Mouse (Mus musculus) left cerebral cortex, postnatal 25 days (tissue): ENCODE measurements around the gene Eed. TPM values are rescaled to one million over a fixed set of nuclear protein-coding genes. Genes with fewer than 3 reads are reported as not detected.
A peak's percentile ranks its signal among the peaks of the same experiment; 100 is the strongest.
"Not testable (repeated sequence)": the region's sequence is repeated elsewhere in the genome, so short reads cannot be mapped to it uniquely, and the experiment has no call there.

Source experiments
- DNase-seq, 2 experiments: peaks; one replicate each; pipeline ENCODE4 v3.0.0; 2022; ENCODE audit warnings: low spot score in 2 of 2, mixed read lengths in 1 of 2
- intact Hi-C: fragments of 180-260 bp; cut with DNase I; formaldehyde crosslinking; loops from one replicate; pipeline ENCODE4 v1.15.1; 2025
- total RNA-seq, 2 experiments: library from RNA; stranded (reverse); gene quantifications; 2 replicates each; pipeline ENCODE4 v1.2.3; 2021

The Eed gene
- total RNA-seq = 10 to 100 TPM; 33.2 to 37.1 TPM

DNA sequence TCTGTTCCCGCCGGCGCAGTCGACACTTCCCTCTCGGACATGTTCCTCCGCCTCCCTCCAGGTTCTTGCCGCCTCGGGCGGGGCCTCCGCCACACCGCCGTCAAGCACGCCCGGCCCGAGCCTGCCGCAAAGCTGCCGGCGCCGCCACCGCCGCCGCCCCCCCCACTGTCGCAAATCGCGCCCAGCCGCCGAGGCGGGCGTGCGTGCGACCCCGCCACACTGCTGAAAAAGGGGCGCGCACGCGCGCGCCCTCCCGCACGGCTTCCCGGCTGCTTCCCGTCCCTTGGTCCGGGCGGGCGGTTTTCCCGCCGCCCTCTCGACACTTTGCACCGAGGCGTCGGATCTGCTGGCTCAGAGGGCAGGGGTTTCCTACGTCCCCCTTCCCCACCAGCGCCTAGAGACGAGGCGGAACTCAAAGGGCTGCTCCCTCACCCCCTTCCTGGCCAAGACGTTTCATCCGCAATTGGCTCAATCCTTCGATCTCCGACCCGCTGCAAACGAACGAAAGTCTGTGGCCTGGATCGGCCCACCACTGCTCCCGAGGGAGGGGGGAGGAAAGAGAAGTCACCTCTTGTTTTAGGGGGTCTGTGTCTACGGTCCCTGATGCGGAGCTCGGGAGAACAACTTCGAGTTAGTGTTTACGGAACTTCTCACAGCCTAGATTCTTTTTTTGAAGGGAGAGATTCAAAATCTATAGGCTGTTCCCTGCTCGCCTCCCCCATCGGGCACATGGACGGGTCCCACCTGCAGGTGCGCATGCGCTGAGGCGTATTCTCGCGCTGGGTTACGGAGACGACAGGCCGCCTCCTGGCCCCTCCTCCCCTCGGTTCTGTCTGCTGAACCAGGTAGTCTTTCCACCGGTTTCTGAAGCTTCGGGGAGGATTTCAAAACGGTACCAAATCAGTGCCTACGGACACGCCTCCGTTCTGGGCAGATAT, at the start of gene Eed:
TSS of gene Eed (minus strand) at position 499 of the 938 bp plus-strand sequence.
- peak; percentile 93 to 95 for DNase-seq
- intact Hi-C loops = no loop called here

DNA sequence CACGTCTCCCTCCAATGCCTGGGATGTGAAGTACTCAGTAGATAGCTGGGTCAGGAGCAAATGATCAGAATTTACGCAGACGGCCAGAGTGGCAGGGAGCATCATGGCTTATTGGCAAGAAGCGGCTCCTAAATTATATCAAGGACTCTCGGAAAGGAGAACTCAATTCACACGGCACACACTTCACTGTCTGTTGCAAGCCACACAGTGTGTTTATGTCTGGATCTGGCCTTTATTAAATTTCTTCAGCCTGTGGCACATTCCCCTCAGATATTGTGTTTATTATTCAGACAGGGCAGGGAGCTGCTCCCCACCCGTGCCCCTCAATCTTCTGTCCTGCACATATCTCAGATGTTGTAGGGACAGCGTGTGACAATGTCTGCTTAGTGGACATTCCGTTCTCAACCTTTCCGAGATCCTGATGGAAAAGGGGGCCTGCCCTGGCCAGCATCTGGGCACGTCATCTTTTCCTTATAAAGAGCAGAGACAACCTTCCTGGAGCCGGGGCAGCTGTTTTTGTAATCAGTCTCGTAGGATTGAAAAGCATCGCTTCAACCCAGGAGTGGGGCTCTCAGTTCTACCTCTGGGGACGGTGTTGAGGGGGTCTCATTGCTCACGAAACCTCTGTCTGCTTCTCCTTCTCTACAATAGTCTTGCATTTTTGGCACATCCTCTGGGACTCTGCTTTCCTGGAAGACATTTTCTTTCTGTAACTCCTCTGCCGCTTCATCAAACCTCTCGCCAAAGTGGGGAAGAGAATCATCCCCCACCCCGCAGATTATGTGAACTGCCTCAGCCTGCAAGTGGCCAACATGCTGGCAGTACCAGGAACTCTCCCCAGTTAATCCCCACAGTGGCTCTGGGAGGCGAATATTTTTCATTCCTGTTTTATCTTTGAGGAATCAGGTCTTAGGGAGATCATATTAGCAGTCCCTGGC, 49.0 kb upstream of the Eed start:
- intact Hi-C loops = no loop called here
- DNase-seq = no peak

DNA sequence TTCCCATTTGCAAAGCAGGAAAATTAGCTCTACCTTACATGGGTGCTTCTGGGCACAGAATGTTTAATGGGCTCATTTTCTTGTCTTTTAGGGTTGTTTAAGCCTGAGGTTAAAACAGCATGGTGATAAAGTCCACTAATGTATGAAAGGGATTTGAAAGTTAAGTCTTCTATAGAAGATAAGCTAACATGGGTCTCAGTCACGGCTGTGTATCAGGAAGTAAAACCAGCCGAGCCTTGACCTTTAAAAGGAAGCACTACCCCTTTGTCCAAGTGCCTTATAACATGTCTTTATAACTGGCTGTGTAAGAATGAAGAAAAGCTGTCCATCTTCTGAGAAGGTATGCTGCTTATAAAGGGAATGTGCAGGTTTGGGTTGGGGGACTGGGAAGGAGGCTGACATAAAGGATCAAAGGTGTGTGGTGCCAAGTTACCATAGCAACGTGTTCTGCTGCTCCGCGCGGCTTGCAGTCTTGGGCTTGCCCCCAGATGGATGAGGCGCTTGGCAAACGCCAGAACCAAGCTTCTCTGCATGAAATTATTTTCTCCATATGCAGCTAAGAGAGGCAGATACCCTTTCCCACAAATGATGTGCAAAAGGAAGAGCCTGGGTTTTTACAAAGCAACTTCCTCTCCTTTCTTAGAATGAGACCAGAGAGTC, 48.2 kb upstream of the Eed start:
- DNase-seq = peak; percentile 54 to 73
- intact Hi-C loops = no loop called here

DNA sequence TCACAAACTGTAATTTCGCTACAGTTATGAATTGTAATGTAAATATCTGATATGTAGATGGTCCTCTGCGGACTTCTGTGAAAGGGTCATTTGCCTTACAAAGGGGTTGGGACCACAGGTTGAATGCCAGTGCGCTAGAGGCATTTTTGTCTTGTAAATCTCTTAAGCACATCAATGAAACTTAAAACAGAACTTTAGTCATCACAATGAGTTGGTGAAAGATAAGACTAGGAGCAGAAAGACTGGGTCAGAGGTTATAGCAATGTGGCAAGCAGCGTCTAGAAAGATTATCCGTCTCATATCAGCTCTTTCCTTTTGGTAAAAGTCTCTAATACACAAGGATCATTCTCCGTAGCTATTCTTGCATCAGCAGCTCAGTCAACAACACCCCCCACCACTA, 44.2 kb upstream of the Eed start:
- DNase-seq = no peak
- intact Hi-C loops = no loop called here

DNA sequence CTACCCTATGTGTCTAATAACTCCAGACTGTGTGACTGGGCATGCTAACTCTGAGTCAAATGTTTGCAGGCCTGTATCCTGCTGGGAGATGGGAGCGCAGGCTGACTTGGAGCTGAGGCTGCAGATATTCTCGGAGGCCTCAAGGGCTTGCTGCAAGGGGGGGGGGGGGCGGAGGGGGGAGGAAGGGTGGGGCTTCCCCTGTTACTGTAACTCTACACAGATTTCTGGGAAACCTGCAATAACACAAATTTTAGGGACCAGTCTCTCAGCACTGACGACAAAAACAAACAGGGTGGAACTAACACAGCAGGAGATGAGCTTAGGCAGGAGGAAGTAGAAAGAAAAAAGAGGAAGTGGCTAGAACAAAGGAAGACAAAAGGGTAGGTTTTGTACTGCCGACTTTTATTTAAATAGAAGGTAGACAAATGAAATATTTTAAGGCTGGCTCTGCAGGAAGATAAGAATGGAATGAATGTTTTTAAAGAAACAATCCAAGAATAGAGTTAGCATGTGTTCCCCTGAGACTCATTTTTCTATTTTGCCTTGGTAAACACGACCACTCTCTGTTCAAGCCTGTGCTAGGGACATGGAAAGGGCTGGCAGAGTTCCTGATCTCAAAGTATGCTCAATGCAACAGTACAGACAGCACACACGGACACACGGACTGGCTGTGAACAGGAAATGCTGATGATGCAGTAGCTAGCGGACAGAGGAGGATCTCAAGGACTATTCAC, 42.4 kb upstream of the Eed start:
- intact Hi-C loops = no loop called here
- peak in 1 of 2 experiments; percentile 33 for DNase-seq

DNA sequence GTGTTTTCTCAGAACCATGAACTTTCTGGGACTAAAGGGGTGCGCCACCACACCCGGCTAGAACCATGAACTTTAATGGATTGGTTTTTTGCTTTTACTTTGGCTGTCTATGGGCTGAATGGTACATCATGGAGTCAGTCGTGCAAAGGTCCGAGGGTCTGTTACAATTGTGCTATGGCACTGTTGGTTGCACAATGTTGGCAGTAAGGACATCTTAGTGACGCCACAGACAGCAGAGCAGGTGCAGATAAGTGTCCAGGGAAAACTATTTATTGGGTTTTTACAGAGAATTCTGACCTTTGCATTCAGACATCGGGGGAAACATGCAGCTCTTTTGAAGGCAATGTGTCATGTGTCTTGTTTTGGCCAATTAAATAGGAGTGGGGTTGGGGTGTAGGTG, 39.5 kb upstream of the Eed start:
- no peak for DNase-seq
- intact Hi-C loops = no loop called here

DNA sequence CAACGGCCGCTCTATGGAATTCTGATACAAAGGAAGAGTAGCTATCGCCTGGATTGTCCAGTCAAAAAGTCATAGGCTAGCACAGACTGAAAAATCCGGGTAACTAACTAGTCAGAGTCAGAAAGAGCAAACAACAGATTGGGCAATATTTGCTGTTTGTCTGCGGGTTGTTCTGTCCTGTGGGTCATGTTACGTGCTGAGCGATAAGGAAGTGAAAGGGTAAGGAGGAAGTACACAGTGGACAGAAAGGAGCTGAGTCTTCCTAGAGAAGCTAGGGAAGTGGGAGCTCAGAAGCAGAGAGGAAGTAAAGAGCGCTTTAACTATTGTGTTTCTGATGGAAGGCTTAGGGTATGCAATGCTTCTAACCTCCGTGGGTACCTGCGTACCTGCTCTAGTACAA, 38.8 kb upstream of the Eed start:
- intact Hi-C loops = loop anchor here (5.0 kb wide), 3 partner anchors 108 to 248 kb away; partner anchors contain the start of gene Ccdc83
- DNase-seq = peak in 1 of 2 experiments; percentile 36

DNA sequence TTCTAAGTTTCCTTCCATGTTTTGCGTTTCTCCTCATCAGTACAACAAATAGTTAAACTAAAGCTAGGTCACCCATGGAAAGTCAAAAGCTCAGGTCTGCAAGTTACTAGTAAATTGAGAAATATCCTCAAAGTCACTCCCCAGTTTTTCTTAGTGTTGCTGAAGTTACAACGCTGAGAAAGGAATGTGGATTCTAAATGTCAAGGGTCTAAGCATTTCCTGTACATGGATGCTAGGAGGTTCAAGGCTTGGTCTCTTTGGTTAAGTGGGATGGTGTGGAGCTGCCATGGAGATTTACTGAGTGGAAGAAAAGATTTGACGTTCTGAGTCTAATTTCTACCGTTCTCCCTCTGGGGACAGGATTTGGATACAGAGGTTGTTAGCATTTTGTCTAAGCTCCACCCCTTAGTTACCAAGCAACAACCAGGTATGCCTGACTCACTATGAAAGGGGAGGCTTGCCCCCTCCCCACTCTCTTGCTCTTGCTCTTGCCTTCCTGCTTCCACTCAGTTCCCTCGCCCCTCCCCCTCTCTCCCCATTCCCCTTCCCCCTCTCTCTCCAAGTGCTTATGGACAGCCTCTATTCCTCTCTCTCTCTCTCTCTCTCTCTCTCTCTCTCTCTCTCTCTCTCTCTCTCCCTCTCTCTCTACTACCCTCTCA, 36.3 kb upstream of the Eed start:
- intact Hi-C loops = loop anchor here (5.0 kb wide), 3 partner anchors 110 to 250 kb away; partner anchors contain the start of gene Ccdc83
- no peak for DNase-seq

DNA sequence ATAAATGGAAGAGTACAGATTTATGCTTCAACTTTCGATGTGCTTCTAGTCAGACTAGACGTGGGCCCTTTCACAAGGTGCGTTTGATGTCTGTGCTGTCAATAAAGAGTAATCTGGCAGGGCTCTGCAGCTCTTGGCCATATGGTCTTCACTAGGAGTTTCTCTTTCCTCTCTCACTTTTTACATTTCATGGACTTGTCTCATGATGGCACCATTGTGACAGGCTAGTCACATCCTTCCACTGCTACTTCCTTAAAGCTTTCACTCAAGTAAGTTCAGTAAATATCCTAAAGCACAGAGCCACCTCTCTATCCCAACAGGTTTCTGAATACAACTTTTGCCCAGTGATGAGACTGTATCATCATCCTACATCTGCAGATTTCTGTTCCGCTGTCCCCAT, 35.7 kb upstream of the Eed start:
- DNase-seq = peak in 1 of 2 experiments; percentile 55
- intact Hi-C loops = loop anchor here (5.0 kb wide), 3 partner anchors 111 to 251 kb away; partner anchors contain the start of gene Ccdc83

DNA sequence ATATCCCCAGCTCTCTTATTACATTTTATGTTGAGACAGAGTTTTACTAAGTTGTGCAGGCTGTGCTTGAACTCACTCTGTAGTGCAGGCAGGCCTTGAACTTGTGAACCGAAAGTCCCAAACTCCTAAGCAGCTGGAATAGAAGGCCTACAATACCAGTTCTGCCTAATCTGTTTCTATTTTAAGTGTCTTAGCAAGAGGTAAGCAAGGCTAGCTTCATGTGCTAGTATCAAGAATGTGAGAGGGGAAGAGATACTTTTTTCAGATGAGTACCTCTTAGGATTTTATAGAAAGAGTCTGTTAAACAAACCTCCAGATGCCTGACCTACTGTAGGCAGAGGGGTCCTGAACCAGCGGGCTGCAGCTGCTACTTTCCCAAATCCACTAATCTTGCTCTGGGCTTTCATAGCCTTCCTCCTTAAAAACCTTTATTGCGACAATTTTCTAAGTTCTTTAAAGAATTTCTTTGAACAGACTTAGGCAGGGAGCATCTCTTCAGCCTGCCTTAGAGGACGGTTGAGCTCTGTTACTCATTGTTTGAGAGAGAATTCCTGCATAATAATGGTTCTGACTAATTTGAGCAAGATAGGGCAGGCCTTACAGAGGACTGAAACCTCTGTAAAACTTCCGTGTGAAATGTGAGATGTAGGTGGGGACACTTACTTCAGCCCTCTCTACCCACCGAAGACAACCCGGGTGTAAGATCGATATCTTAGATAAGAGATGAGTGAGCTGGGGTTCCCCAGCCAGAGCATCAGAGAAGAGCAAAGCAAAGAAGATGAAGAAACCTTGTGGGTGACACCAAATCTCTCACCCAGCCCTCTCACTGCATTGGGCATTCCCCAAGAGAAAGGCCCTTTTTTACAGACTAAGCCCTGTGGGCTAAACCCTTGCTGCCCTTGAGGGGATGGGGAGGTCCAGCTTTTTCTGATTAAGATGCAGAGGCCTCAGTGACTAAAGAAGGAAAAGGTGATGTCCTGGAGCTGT, 26.2 kb upstream of the Eed start:
- intact Hi-C loops = no loop called here

DNA sequence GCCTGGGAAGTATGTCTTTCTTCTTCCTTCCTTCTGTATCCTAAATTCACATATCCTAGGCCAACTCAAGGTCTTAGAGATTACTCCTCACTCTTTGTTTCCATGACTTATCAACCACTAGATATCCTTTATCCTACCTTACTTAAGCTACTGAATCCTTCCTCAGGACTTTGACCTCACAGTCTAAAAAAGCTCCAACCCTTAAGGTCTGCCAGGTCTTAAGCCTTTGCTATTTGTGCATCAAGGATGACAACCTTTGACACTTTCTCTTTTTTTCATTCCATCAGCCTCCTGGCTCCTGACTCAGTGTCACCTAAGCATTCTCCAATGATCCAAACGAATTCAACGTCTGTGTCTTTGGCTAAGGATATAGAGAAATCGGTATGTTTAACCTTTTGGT, 24.0 kb upstream of the Eed start:
- intact Hi-C loops = no loop called here
- no peak for DNase-seq

More for the DNA sequence above, 26.2 kb upstream of the Eed start:
- DNase-seq = no peak

DNA sequence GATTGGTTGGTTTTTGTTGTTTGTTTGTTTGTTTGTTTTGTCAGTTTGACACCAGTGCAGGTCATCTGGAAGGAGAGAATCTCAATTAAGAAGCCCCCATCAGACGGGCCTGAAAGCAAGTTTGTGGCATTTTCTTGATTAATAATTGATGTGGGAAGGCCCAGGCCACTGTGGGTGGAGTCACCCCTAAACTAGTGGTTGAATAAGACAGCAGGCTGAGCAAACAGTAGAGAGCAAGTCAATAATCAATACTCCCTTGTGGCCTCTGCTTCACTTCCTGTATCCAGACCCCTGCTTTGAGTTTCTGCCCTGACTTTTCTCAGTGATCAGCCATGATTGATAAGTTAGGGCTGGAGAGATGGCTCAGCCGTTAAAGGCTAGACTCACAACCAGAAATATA, 21.6 kb upstream of the Eed start:
- no peak for DNase-seq
- intact Hi-C loops = no loop called here

DNA sequence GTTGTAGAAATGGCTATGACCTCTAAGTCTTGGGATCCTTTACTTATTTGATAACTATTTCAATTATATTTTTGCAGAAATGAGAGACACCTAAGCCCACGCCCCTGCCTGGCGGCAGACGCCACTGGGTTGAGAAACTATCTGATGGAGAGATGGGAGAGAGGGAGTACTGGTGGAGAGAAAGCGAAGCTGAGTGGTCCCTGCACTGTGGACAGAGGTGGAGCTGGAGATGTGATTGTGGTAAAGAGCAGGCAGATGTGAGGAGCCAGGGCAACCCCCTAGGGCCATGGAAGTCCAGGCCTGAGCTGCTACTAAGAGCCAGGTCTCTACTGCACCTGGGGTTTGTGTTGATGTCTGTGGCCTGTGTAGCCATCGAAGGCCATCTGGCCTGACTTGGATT, 18.7 kb upstream of the Eed start:
- DNase-seq = no peak
- intact Hi-C loops = loop anchor here (2.0 to 5.0 kb wide), 2 partner anchors 149 to 408 kb away; no protein-coding TSS in a partner anchor

DNA sequence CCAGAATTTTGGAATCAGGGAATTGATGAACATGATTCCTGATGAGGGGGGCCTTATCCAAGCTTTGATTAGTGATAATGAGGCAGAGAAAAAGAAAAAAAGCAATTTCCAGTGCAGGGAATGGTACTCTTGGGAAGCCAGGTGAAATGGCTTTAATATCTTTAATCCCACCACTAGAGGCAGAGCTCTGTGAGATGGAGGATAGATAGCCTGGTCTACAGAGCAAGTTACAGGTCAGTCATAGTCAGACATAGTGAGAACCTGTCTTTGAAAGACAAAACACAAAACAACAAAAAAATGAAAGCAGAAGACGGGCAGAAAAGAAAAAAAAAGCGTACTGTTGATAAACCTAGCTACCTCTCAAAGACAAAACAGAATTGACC, 17.8 kb upstream of the Eed start:
- intact Hi-C loops = loop anchor here (1.0 to 5.0 kb wide), 3 partner anchors 150 to 409 kb away; partner anchors contain the start of gene Ccdc83
- DNase-seq = no peak

DNA sequence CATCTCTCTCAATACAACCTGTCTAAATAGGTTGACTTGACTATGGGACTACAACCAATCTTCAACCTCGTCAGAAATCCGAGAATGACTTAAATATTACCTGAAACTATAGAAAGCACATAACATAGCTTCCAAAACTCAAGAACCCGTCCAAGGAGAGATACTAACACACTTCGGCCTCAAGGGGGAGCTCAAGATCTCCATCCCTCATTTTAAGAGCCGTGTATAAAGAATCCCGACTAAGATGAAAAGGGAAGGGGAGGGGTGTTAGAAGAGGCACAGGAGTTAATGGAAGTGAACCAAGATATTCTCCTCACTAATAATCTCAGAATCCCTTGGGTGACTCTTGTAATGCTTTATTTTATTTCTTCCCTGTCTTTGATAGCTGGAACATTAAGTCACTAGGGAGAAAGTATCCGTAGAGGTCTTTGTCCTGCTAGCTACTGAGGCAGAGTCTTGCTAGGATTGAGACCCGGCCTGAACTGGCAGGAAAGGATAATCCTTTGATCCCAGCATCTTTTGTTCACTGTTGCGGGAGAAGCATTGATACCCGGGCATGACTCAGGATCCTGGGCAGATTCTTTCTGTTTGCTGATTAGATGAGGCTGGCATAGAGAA, 17.3 kb upstream of the Eed start:
- intact Hi-C loops = loop anchor here (1.0 to 5.0 kb wide), 3 partner anchors 151 to 409 kb away; partner anchors contain the start of gene Ccdc83
- peak; percentile 39 to 73 for DNase-seq

DNA sequence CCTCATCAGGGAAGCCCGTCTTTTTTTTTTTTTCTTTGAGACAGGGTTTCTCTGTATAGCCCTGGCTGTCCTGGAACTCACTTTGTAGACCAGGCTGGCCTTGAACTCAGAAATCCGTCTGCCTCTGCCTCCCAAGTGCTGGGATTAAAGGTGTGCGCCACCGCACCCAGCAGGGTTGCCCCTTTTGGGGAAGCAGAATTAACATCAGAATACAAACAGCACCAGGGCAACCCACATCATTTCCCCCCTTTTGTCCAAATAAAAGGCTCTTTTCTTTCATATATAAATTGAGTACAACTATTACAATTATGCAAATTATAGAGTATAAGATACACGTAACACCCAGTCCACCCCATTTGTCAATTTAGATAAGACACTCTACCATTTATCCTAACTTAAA, 16.7 kb upstream of the Eed start:
- intact Hi-C loops = loop anchor here (5.0 kb wide), 1 partner anchor 410 kb away; no protein-coding TSS in a partner anchor
- not testable (repeated sequence) for DNase-seq

DNA sequence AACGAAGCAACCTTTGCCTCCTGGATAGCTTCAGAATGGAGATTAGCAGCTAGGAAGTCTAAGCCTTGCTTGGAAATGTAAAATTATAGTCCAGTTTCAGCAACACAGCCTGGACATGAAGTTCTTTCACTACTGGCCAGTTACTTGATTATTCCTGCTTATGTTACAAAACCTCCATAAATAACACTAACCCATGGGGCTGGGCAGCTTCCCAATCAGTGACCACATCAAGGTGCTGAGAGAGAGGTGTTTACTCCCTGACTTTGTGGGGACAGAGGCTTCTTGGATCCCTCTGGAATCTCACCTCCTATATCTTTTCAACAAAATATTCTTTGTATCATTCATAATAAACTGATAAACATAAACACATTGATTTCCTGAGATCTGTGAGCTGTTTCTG, 12.3 kb upstream of the Eed start:
- intact Hi-C loops = no loop called here

More for the DNA sequence above, 12.3 kb upstream of the Eed start:
- no peak for DNase-seq
